Mouse (Mus musculus) midbrain, embryonic 13.5 days (tissue): Measurements from ENCODE around the gene Letm1. TPM values are rescaled to one million over a fixed set of nuclear protein-coding genes. Genes with fewer than 3 reads are reported as not detected.

ENCODE experiments used
- polyA plus RNA-seq: library from polyadenylated mRNA; unstranded; fragments of >200 nt; fragmentation: Nextera tagmentation; extraction: Ambion mirVana; gene quantifications from 2 replicates; pipeline ENCODE4 v1.2.1, GENCODE M21; 2015

Letm1 gene
- polyA plus RNA-seq, 1 experiment from 2014 or later, result 58.7 TPM

Other genes with a start within 250 kb of the Letm1 start
- gene Fam53a, start 153.2 kb downstream of the Letm1 start, polyA plus RNA-seq, result 36.0 and 41.3 TPM in 2 replicates
- gene Gm9903, start 152.9 kb downstream of the Letm1 start, polyA plus RNA-seq, result 0.85 TPM in 2 replicates
- 143 and 151 TPM in 2 replicates for gene Slbp, start 130.2 kb downstream of the Letm1 start, polyA plus RNA-seq
- gene Tacc3, start 124.7 kb downstream of the Letm1 start, polyA plus RNA-seq, result 84.6 and 88.0 TPM in 2 replicates
- gene Tmem129, start 124.4 kb downstream of the Letm1 start, polyA plus RNA-seq, result 31.8 and 33.2 TPM in 2 replicates
- 38.3 and 45.9 TPM in 2 replicates for gene Fgfr3, start 61.1 kb downstream of the Letm1 start, polyA plus RNA-seq
- gene Nsd2, start 37.9 kb upstream of the Letm1 start, polyA plus RNA-seq, result 83.3 and 87.2 TPM in 2 replicates
- gene Nelfa, start 153.6 kb upstream of the Letm1 start, polyA plus RNA-seq, result 47.7 and 49.9 TPM in 2 replicates
- 563 and 613 TPM in 2 replicates for gene Gm1673, start 200.6 kb upstream of the Letm1 start, polyA plus RNA-seq
- gene Nat8l, start 213.2 kb upstream of the Letm1 start, polyA plus RNA-seq, result 3.0 and 3.8 TPM in 2 replicates